ENCODE assay signal across 24 mouse cellular contexts in genomic region chr5:36515126-36515525, GRCm38 (mm10). TPM values are rescaled to one million over a fixed set of nuclear protein-coding genes. Genes with fewer than 3 reads are reported as not detected.
A peak's percentile ranks its signal among the peaks of the same experiment; 100 is the strongest.
DNase-seq lines count a peak whose midpoint lies in the region; TF ChIP-seq lines count a peak whose summit lies in the region.
"Had no signal": no experiment of that assay in that cellular context is flagged by ENCODE, and none has a peak within 500 bp of the region (broad histone marks: within the 10 kb centered on the region; RNA-seq: fewer than 3 reads in every experiment).

No protein-coding gene starts in this region.

- peaks cover 96% of the 10 kb centered on the region for H3K36me3 ChIP-seq in limb, embryonic 10.5 days

- no peaks in the 10 kb centered on the region; the same call in 1 of the 2 replicates for H3K4me1 ChIP-seq in limb, embryonic 10.5 days
- H3K4me1 ChIP-seq: forebrain, embryonic 13.5 days; hindbrain, embryonic 10.5 days; hindbrain, embryonic 15.5 days; kidney, embryonic 15.5 days; liver, embryonic 15.5 days; midbrain, embryonic 13.5 days had no signal

- WGBS in limb, embryonic 10.5 days = 98% methylated on average over 1 of the region's 1 CpGs

- intact Hi-C loops in heart, postnatal 14 days (cut with DNase I) = no loop called here
- intact Hi-C loops in left cerebral cortex, adult 2 months (cut with DNase I) = no loop called here
- intact Hi-C loops in left cerebral cortex, postnatal 4 days (cut with DNase I) = no loop called here

- H3K27me3 ChIP-seq in limb, embryonic 10.5 days (ENCODE audit: low read depth, poor library complexity, severe bottlenecking) = no peaks in the 10 kb centered on the region
- H3K27me3 ChIP-seq: forebrain, embryonic 13.5 days; heart, embryonic 12.5 days; hindbrain, embryonic 15.5 days; kidney, embryonic 15.5 days; liver, embryonic 15.5 days; midbrain, embryonic 13.5 days had no signal

- H3K4me3 ChIP-seq in left cerebral cortex, adult 2 months = no peak overlapping the region
- no peak overlapping the region for H3K4me3 ChIP-seq in limb, embryonic 10.5 days
- H3K4me3 ChIP-seq: forebrain, embryonic 13.5 days; heart, embryonic 12.5 days; hindbrain, embryonic 10.5 days; hindbrain, embryonic 15.5 days; kidney, embryonic 15.5 days; liver, embryonic 15.5 days; midbrain, embryonic 13.5 days had no signal

- DNase-seq in heart, adult 11 months = peak; percentile 97
- DNase-seq in heart, postnatal 14 days = no peak
- DNase-seq in left cerebral cortex, adult 2 months (ENCODE audit: extremely low spot score in 1 of 2, low spot score in 2 of 2) = no peak
- DNase-seq in left cerebral cortex, postnatal 4 days = no peak
- peak; percentile 22 for DNase-seq in thymus, postnatal 14 days
- DNase-seq in thymus, postnatal 36 days = no peak
- DNase-seq in brain, adult 2 months (ENCODE audit: low read depth, low spot score) = peak; percentile 48
- no peak for DNase-seq in limb, embryonic 10.5 days (ENCODE audit: low spot score)
- DNase-seq: adrenal gland, postnatal 25 days; cerebellum, adult 8-10 months; cerebellum, postnatal 36 days; gastrocnemius, postnatal 14 days; kidney, adult 18-20 months; kidney, postnatal 25 days; liver; lung, postnatal 4 days had no signal

- H3K27ac ChIP-seq in left cerebral cortex, adult 2 months = peak overlapping the region; percentile 19; the same call in 1 of the 2 replicates
- H3K27ac ChIP-seq in limb, embryonic 10.5 days = no peak overlapping the region
- H3K27ac ChIP-seq: forebrain, embryonic 13.5 days; hindbrain, embryonic 10.5 days; hindbrain, embryonic 15.5 days; kidney, embryonic 15.5 days; liver, embryonic 15.5 days; midbrain, embryonic 13.5 days had no signal

- H3K9me3 ChIP-seq in limb, embryonic 10.5 days (replicated peaks) = no peaks in the 10 kb centered on the region
- H3K9me3 ChIP-seq: forebrain, embryonic 13.5 days; heart, embryonic 12.5 days; hindbrain, embryonic 10.5 days; hindbrain, embryonic 15.5 days; kidney, embryonic 15.5 days; liver, embryonic 15.5 days; midbrain, embryonic 13.5 days had no signal

- no peak for TF ChIP-seq CTCF in left cerebral cortex, adult 2 months (IDR thresholded peaks at IDR 0.05)

RNA-seq across cellular contexts. Expression of gene Ccdc96, which starts 30.7 kb away (rescaled TPM):
- total RNA-seq in heart, postnatal 14 days (2021) = under 1 TPM; 0.29 to 0.31 TPM
- total RNA-seq in left cerebral cortex, adult 2 months (2021) = 1 to 10 TPM in 1 of 2 experiments, under 1 TPM in 1; 0.79 to 1.3 TPM
- total RNA-seq in left cerebral cortex, postnatal 4 days (2021) = 1 to 10 TPM; 1.5 TPM
- polyA plus RNA-seq in limb, embryonic 10.5 days (2016; fragmentation: Nextera tagmentation; extraction: Ambion mirVana) = 0.75 and 0.88 TPM in 2 replicates
- polyA plus RNA-seq: small intestine, adult 2 months had no signal

RNA-seq across cellular contexts. Expression of gene Tada2b, which starts 31.0 kb away (rescaled TPM):
- 10 to 100 TPM; 15.7 to 16.0 TPM for total RNA-seq in heart, postnatal 14 days (2021)
- 10 to 100 TPM; 30.2 to 31.9 TPM for total RNA-seq in left cerebral cortex, adult 2 months (2021)
- 10 to 100 TPM; 30.8 to 31.0 TPM for total RNA-seq in left cerebral cortex, postnatal 4 days (2021)
- polyA plus RNA-seq in limb, embryonic 10.5 days (2016; fragmentation: Nextera tagmentation; extraction: Ambion mirVana) = 1.4 and 1.6 TPM in 2 replicates

RNA-seq across cellular contexts. Expression of gene Grpel1, which starts 50.3 kb away (rescaled TPM):
- total RNA-seq in heart, postnatal 14 days (2021) = 10 to 100 TPM; 55.2 to 58.4 TPM
- total RNA-seq in left cerebral cortex, adult 2 months (2021) = 10 to 100 TPM; 21.0 to 22.4 TPM
- 10 to 100 TPM; 20.5 to 21.1 TPM for total RNA-seq in left cerebral cortex, postnatal 4 days (2021)
- 60.8 and 67.6 TPM in 2 replicates for polyA plus RNA-seq in limb, embryonic 10.5 days (2016; fragmentation: Nextera tagmentation; extraction: Ambion mirVana)

Comparison
In these comparisons a context has a peak if more than half of its experiments do, and no peak if none do; other contexts are left out.
1. DNase-seq: peak in heart, adult 11 months (single experiment), thymus, postnatal 14 days (single experiment) and brain, adult 2 months (single experiment); none in heart, postnatal 14 days (0 of 2), left cerebral cortex, adult 2 months (0 of 2), left cerebral cortex, postnatal 4 days (single experiment), thymus, postnatal 36 days (0 of 2) and limb, embryonic 10.5 days (single experiment).